Mouse (Mus musculus) kidney, adult 2 months (tissue): ENCODE data around the gene Adcy2. TPM values are rescaled to one million over a fixed set of nuclear protein-coding genes. Genes with fewer than 3 reads are reported as not detected.

Source experiments
- DNase-seq: peaks from one replicate; pipeline ENCODE4 v3.0.0; 2021
- H3K27ac ChIP-seq: fragments of 200-500 bp; 2 replicates; pipeline ENCODE4 v1.5.1; 2012; ENCODE audit warnings: low read depth, low read length, control low read depth, inconsistent platforms; ENCODE audit not compliant: insufficient read depth
- H3K27me3 ChIP-seq: fragments of 200-500 bp; replicated peaks from 2 replicates; pipeline ENCODE4 v1.6.1; 2012; ENCODE audit warnings: mild to moderate bottlenecking, moderate library complexity, low read length, inconsistent platforms; ENCODE audit not compliant: control insufficient read depth, insufficient read depth
- H3K36me3 ChIP-seq: fragments of 200-500 bp; 2 replicates; pipeline ENCODE4 v1.6.1; 2012; ENCODE audit warnings: mild to moderate bottlenecking, moderate library complexity, low read length, inconsistent platforms; ENCODE audit not compliant: control insufficient read depth, insufficient read depth
- H3K4me1 ChIP-seq: fragments of 200-500 bp; 2 replicates; pipeline ENCODE4 v1.6.1; 2011; ENCODE audit warnings: low read length; ENCODE audit not compliant: control insufficient read depth, insufficient read depth
- H3K4me3 ChIP-seq: fragments of 200-500 bp; 2 replicates; pipeline ENCODE4 v1.5.1; 2011; ENCODE audit warnings: mild to moderate bottlenecking, low read depth, low read length, control low read depth; ENCODE audit not compliant: insufficient read depth
- CTCF ChIP-seq: fragments of 200-500 bp; conservative IDR thresholded peaks from 2 replicates; pipeline ENCODE4 v1.5.1; 2011; ENCODE audit warnings: low read depth, mild to moderate bottlenecking, control low read depth, low read length, moderate library complexity, mixed read lengths; ENCODE audit not compliant: insufficient read depth, insufficient read length
- POLR2A ChIP-seq: fragments of 200-500 bp; IDR thresholded peaks from one replicate; pipeline ENCODE4 v1.6.1; 2011; ENCODE audit warnings: low read depth, low read length, control low read depth
- WGBS: fragments of 180-500 bp; shearing (Covaris S2); methylation state at CpG from one replicate; pipeline ENCODE4 v1.1.7; 2018; 5-methylcytosine and 5-hydroxymethylcytosine counted together
- polyA plus RNA-seq: library from polyadenylated mRNA; depleted of rRNA; stranded (reverse); fragments of >200 nt; gene quantifications from 2 replicates; pipeline ENCODE4 v1.2.3, GENCODE M21; 2012; rRNA removed

Adcy2 gene
- 0.38 and 0.83 TPM in 2 replicates for polyA plus RNA-seq

DNA sequence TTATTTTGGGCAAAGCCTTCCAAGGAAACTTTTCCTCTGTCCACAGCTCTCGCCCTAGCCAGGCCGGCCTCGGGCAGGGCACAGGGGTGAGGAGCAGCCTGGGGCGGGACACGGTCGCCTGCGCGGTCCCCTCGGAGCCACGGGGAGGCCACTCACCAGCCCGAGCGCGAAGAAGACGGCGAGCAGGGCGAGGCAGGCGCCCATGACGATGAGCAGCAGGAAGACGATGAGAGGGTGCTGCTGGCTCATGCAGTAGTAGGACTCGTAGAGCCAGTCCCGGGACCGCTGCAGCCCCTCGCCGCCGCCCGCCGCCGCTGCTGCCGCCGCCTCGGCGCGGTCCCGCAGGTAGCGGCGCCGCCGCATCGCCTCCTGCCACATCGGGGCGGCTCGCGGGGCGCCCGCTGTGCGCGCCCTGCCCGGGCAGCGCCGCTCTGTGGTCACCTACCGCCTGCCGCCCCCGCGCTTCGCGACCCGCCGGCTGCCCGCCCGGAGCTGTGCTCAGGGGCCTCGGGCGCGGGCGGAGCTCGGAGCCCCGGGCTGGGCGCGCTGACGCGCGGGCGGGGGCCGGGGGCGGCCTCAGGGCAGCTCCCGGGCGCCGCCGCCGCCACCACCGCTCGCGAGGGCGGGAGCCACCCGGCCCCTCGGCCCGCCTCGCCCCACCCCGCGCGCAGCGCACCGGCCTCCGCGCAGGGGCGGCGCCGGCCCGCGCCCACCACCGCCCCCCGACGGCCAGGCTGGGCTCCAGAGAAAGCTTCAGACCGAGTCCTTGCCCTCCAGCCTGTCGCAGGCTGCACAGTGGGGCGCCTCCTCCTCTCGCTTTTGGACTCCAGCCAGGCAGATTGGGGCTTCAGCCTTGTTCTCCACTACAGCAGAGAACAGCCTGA, at the start of gene Adcy2:
TSS of gene Adcy2 (minus strand) at position 624 of the 884 bp plus-strand sequence.
- no peaks in the 10 kb centered on the region for H3K36me3 ChIP-seq
- no peak for DNase-seq
- no peaks in the 10 kb centered on the region for H3K4me1 ChIP-seq
- no peak within 1 kb of the TSS for H3K27ac ChIP-seq
- WGBS: 7% methylated on average over 102 of the region's 106 CpGs
- peak within 1 kb of the TSS; percentile 42 for H3K4me3 ChIP-seq
- H3K27me3 ChIP-seq: peaks cover 3% of the 10 kb centered on the region
- TF ChIP-seq CTCF (no peak), POLR2A (no peak)

DNA sequence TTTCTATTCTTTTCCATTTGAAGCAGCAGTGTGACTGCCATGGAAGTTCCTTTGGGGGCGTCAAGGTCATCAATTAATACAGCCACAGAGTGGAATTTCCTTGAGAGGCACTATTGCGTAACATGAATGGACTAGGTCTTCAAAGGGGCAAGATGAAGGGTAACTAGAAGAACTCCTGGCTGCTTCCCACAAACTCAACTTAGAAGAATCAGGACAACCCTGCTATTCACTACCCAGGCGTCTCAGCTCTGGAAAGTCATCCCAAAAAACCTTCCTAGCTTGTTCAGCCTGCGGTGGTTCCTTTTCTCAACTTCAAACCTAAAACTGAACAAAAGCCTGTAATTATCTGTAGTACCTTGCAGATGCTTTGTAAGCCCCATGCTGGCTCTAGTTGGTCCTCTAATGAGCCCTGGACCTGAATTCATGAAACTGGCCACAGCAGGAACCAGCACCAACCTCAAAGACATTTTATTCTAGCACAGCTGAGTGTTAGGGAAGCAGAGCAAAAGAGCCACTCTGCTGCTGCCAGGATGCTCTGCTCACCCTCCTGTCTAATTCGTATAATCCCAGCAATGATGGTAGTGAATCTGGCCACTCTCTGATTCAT, 37.8 kb upstream of the Adcy2 start:
- H3K27ac ChIP-seq: no peak overlapping the region
- H3K36me3 ChIP-seq: no peaks in the 10 kb centered on the region
- no peaks in the 10 kb centered on the region for H3K27me3 ChIP-seq
- TF ChIP-seq CTCF (no peak), POLR2A (no peak)
- WGBS: 83% methylated on average over 5 of the region's 5 CpGs
- DNase-seq: no peak
- no peak overlapping the region for H3K4me3 ChIP-seq
- H3K4me1 ChIP-seq: no peaks in the 10 kb centered on the region

DNA sequence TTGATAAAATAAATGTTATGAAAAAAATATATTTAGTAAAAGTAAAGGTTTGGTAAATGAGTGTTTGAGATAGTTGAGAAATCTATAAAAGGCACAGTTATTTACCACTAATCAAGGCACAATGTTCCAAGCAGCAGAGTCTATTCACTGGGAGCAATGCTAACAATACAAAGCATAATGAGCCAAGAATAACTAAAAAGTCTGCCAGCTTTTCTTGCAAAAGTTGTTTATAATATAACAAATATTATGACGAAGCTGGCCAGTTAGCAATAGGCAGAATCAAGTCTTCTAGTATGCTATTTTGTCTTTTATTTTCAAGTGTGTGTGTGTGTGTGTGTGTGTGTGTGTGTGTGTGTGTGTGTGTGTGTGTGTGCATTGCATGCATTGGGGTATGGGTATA, 35.3 kb upstream of the Adcy2 start:
- no peaks in the 10 kb centered on the region for H3K4me1 ChIP-seq
- no peak overlapping the region for H3K4me3 ChIP-seq
- H3K27me3 ChIP-seq: no peaks in the 10 kb centered on the region
- H3K27ac ChIP-seq: no peak overlapping the region
- H3K36me3 ChIP-seq: no peaks in the 10 kb centered on the region
- 69% methylated on average over 1 of the region's 1 CpGs for WGBS
- no peak for TF ChIP-seq POLR2A
- no peak for TF ChIP-seq CTCF
- no peak for DNase-seq

DNA sequence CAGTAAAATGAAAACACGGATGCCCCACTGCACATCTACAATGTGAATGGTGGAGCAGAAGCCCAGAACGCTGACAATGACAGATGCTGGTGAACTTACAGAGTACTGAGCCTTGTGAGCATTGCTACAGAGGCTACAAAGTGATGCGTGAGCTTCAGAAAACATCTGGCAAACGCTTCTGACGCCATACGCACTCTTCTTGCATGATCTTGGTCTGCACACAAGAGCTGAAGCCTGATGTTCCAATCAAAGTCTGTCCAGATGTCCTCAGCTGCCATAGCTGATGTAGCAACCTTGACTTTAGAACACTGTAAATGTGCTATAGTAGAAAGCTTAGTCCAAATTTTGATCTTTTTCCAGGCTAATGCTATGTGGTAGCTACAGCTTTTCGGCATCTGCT, 34.2 kb upstream of the Adcy2 start:
- TF ChIP-seq CTCF: no peak
- TF ChIP-seq POLR2A: no peak
- 85% methylated on average over 7 of the region's 7 CpGs for WGBS
- Histone ChIP-seq H3K36me3 (no peaks in the 10 kb centered on the region), H3K27ac (no peak overlapping the region), H3K4me3 (no peak overlapping the region), H3K4me1 (no peaks in the 10 kb centered on the region), H3K27me3 (no peaks in the 10 kb centered on the region)
- no peak for DNase-seq

DNA sequence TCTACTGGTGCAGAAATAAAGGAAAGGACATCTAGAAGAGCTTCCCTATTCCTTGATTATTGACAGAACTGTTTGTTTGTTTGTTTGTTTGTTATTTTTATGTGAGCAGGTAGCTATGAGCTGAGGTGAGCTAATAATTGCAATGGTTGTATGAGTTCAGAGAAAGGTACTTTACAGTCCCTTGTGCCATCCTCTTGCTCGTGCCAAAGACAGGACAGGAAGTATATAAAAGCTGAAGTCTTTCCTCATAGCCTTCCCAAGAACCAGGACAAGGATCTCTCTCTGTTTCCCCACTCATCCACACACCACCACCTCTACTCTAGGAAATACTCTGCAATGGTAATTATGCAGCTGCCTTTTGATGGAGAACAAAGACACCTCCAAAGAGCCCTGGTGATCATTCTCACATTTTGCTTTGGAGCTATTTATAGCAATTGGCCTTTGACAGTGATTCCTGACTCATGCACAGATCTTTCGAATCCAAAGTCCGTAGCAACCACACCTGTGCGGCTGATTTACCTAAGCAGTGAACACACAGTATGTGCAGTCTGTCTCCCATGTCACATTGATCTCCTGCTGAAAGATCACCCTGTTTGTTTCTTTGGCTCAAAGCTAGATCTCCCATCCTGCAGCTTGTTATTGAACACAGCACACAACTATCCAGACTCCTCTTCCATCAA, 29.9 kb upstream of the Adcy2 start:
- Histone ChIP-seq H3K27me3 (no peaks in the 10 kb centered on the region), H3K27ac (no peak overlapping the region), H3K4me1 (no peaks in the 10 kb centered on the region), H3K36me3 (no peaks in the 10 kb centered on the region), H3K4me3 (no peak overlapping the region)
- WGBS: 72% methylated on average over 4 of the region's 4 CpGs
- no peak for DNase-seq
- no peak for TF ChIP-seq POLR2A
- TF ChIP-seq CTCF: no peak

DNA sequence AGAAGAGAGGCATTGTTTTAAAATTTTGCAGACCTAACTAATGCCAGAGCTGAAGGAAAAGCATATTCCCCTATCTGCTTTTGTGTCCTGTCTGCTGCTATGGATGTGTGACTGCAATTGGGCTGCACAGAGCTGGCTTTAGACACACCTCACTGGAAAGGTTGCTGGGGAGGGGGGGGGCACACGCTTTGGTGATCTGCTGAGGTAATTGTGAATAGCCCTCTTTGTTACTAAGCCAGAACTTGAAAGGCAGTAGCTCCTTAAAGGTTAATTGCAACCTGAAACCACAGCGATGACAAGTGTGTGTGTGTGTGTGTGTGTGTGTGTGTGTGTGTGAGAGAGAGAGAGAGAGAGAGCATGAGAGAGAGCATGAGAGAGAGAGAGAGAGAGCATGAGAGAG, 25.6 kb upstream of the Adcy2 start:
- H3K27me3 ChIP-seq: no peaks in the 10 kb centered on the region
- no peaks in the 10 kb centered on the region for H3K36me3 ChIP-seq
- H3K4me3 ChIP-seq: no peak overlapping the region
- no peak for TF ChIP-seq CTCF
- no peak for TF ChIP-seq POLR2A
- H3K4me1 ChIP-seq: no peaks in the 10 kb centered on the region
- DNase-seq: no peak
- 8% methylated on average over 2 of the region's 2 CpGs for WGBS
- H3K27ac ChIP-seq: no peak overlapping the region

DNA sequence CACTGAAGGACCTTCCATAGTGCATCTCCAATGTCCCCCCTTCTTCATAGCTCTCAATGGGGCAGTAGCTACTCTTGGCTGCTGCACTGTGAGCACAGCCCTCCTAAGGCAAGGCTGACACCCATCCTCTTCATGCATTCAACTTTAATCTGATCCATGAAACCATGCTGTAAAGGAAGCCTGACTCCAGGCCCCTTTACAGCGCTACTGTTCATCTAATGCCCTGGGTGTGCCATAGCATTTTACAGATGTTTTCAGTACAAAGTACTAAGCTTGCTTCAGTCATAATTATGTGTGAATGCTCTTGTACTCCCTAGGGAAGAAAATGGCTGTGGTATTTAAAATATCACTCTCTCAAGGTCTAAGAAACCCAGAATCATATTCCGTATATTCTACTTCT, 23.9 kb upstream of the Adcy2 start:
- TF ChIP-seq CTCF (no peak), POLR2A (no peak)
- Histone ChIP-seq H3K36me3 (no peaks in the 10 kb centered on the region), H3K27ac (no peak overlapping the region), H3K4me3 (no peak overlapping the region), H3K4me1 (no peaks in the 10 kb centered on the region), H3K27me3 (no peaks in the 10 kb centered on the region)
- no peak for DNase-seq
- 94% methylated on average over 2 of the region's 2 CpGs for WGBS
